Mouse (Mus musculus): Measurements from ENCODE around the gene Dcaf5. TPM values are rescaled to one million over a fixed set of nuclear protein-coding genes. Genes with fewer than 3 reads are reported as not detected.

Dcaf5 gene
- total and polyA plus RNA-seq, 3 experiments = 15.9 to 38.1 (median 32.4) TPM

DNA sequence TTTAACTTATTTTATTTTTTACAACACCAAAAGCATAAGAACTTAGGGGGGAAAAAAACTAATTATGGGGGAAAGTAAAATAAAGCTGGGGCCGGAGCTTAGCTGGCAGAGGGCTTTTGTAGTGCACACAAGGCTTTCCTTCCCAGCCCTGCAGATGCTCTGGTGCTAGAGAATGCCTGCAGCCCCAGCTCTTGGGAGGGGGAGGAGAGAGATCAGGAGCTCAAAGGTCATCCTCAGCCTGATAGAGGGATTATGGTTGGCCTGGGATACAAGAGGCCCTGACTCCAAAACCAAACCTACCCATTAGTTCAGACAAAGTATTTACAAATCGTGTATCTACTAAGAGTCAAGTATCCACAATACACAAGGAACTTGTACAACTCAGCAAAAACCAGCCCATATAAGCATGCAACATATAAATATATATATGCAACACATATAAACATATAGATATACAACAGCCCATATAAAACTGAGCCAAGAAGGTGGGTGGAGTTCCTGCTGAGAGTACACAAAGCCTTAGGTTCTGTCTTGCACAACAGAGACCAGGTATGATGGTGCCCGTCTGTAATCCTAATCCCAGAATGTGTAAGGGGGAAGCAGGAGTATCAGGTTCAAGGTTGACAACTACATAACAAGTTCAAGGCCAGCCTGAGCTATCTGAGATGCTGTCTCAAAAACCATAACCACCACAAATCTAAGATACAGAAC is 124.3 kb downstream of the Dcaf5 start:
- Histone ChIP-seq H3K9ac (ENCODE audit: low read depth, low read length) (no peak overlapping the region), H3K27ac (no peak overlapping the region), H3K36me3 (ENCODE audit: control insufficient read depth, insufficient read depth, low read length) (no peaks in the 10 kb centered on the region), H3K4me3 (no peak overlapping the region), H3K79me2 (replicated peaks; ENCODE audit: control insufficient read depth, insufficient read depth, low read length) (no peaks in the 10 kb centered on the region), H3K4me1 (ENCODE audit: control insufficient read depth, insufficient read depth, low read length) (no peaks in the 10 kb centered on the region), H3K27me3 (ENCODE audit: control insufficient read depth, insufficient read depth, low read length) (no peaks in the 10 kb centered on the region)
- TF ChIP-seq EP300 (IDR thresholded peaks at IDR 0.05; ENCODE audit: insufficient read depth, low read depth, low read length) (no peak), CTCF (IDR thresholded peaks at IDR 0.05) (no peak), POLR2A (IDR thresholded peaks at IDR 0.05; ENCODE audit: insufficient read depth, low read depth, low read length) (no peak)
- 89% methylated on average over 3 of the region's 3 CpGs for whole genome bisulfite sequencing
- no peak for DNase-seq
- intact Hi-C loops (cut with DNase I) = no loop called here

- Histone ChIP-seq H3K4me1 (ENCODE audit: control insufficient read depth, insufficient read depth, low read length) (no peaks in the 10 kb centered on the region), H3K27me3 (ENCODE audit: control insufficient read depth, insufficient read depth, low read length) (no peaks in the 10 kb centered on the region), H3K79me2 (replicated peaks; ENCODE audit: control insufficient read depth, insufficient read depth, low read length) (no peaks in the 10 kb centered on the region), H3K27ac (no peak overlapping the region), H3K36me3 (ENCODE audit: control insufficient read depth, insufficient read depth, low read length) (no peaks in the 10 kb centered on the region), H3K4me3 (no peak overlapping the region), H3K9ac (ENCODE audit: low read depth, low read length) (no peak overlapping the region)
- WGBS = 65% methylated on average over 3 of the region's 3 CpGs
- no peak for DNase-seq
- TF ChIP-seq CTCF (IDR thresholded peaks at IDR 0.05) (no peak), EP300 (IDR thresholded peaks at IDR 0.05; ENCODE audit: insufficient read depth, low read depth, low read length) (no peak), POLR2A (IDR thresholded peaks at IDR 0.05; ENCODE audit: insufficient read depth, low read depth, low read length) (no peak)
- intact Hi-C loops (cut with DNase I) = no loop called here
Observed at GRCm38 (mm10) chr12:80307556-80307955, 128.8 kb downstream of the Dcaf5 start.

- H3K79me2 ChIP-seq (replicated peaks; ENCODE audit: control insufficient read depth, insufficient read depth, low read length) = no peaks in the 10 kb centered on the region
- no peak overlapping the region for H3K27ac ChIP-seq
- TF ChIP-seq EP300 (IDR thresholded peaks at IDR 0.05; ENCODE audit: insufficient read depth, low read depth, low read length) = no peak
- TF ChIP-seq CTCF (IDR thresholded peaks at IDR 0.05) = no peak
- no peak for TF ChIP-seq POLR2A (IDR thresholded peaks at IDR 0.05; ENCODE audit: insufficient read depth, low read depth, low read length)
- WGBS = 90% methylated on average over 3 of the region's 3 CpGs
- no peaks in the 10 kb centered on the region for H3K27me3 ChIP-seq (ENCODE audit: control insufficient read depth, insufficient read depth, low read length)
- H3K36me3 ChIP-seq (ENCODE audit: control insufficient read depth, insufficient read depth, low read length) = no peaks in the 10 kb centered on the region
- H3K4me3 ChIP-seq = no peak overlapping the region
- no peaks in the 10 kb centered on the region for H3K4me1 ChIP-seq (ENCODE audit: control insufficient read depth, insufficient read depth, low read length)
- intact Hi-C loops (cut with DNase I) = no loop called here
- no peak for DNase-seq
- H3K9ac ChIP-seq (ENCODE audit: low read depth, low read length) = no peak overlapping the region
Observed at GRCm38 (mm10) chr12:80304518-80304917, 131.9 kb downstream of the Dcaf5 start.

DNA sequence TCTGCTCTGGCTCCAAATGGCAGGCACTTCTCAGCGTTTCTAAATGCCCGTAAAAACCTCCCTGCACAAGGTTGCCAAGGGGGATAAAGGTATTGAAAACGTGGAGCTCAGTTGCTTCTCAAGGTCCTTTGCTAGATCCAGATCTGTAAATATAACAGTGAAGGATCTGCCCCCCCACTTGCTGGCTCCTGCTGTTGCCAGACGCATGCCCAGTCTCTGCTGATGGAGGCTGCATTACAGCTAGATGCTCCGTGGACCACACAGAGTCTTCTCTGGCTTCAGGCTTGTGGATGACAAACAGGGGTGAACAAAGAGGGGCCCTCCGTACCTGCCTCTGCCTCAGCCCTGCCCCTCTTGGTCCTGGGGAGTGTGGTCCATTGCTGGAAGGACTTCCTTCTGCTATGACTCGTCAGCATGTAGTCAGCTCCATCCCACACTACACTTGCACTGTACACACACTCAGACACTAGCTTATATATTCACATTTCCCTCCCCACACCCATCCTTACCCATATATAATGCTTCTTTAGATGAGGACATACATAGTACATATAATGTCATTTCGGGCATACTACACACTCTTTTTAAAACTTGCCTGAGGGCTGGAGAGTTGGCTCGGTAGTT is 135.5 kb downstream of the Dcaf5 start:
- Histone ChIP-seq H3K36me3 (ENCODE audit: control insufficient read depth, insufficient read depth, low read length) (no peaks in the 10 kb centered on the region), H3K79me2 (replicated peaks; ENCODE audit: control insufficient read depth, insufficient read depth, low read length) (no peaks in the 10 kb centered on the region), H3K27ac (no peak overlapping the region), H3K9ac (ENCODE audit: low read depth, low read length) (no peak overlapping the region), H3K4me1 (ENCODE audit: control insufficient read depth, insufficient read depth, low read length) (no peaks in the 10 kb centered on the region), H3K4me3 (no peak overlapping the region), H3K27me3 (ENCODE audit: control insufficient read depth, insufficient read depth, low read length) (no peaks in the 10 kb centered on the region)
- WGBS = 82% methylated on average over 9 of the region's 9 CpGs
- intact Hi-C loops (cut with DNase I) = no loop called here
- DNase-seq = no peak
- TF ChIP-seq CTCF (IDR thresholded peaks at IDR 0.05) (no peak), POLR2A (IDR thresholded peaks at IDR 0.05; ENCODE audit: insufficient read depth, low read depth, low read length) (no peak), EP300 (IDR thresholded peaks at IDR 0.05; ENCODE audit: insufficient read depth, low read depth, low read length) (no peak)

- DNase-seq = no peak
Observed at GRCm38 (mm10) chr12:80298714-80299113, 137.7 kb downstream of the Dcaf5 start.

GRCm38 (mm10) chr12:80291895-80292435 is 144.4 kb downstream of the Dcaf5 start:
- no peak overlapping the region for H3K27ac ChIP-seq
- no peaks in the 10 kb centered on the region for H3K27me3 ChIP-seq (ENCODE audit: control insufficient read depth, insufficient read depth, low read length)

More at GRCm38 (mm10) chr12:80298714-80299113, 137.7 kb downstream of the Dcaf5 start:
- intact Hi-C loops (cut with DNase I) = no loop called here
- Histone ChIP-seq H3K36me3 (ENCODE audit: control insufficient read depth, insufficient read depth, low read length) (no peaks in the 10 kb centered on the region), H3K27me3 (ENCODE audit: control insufficient read depth, insufficient read depth, low read length) (no peaks in the 10 kb centered on the region), H3K4me1 (ENCODE audit: control insufficient read depth, insufficient read depth, low read length) (no peaks in the 10 kb centered on the region), H3K79me2 (replicated peaks; ENCODE audit: control insufficient read depth, insufficient read depth, low read length) (no peaks in the 10 kb centered on the region), H3K4me3 (no peak overlapping the region), H3K9ac (ENCODE audit: low read depth, low read length) (no peak overlapping the region), H3K27ac (no peak overlapping the region)
- TF ChIP-seq EP300 (IDR thresholded peaks at IDR 0.05; ENCODE audit: insufficient read depth, low read depth, low read length) (no peak), CTCF (IDR thresholded peaks at IDR 0.05) (no peak), POLR2A (IDR thresholded peaks at IDR 0.05; ENCODE audit: insufficient read depth, low read depth, low read length) (no peak)
- WGBS = 60% methylated on average over 6 of the region's 6 CpGs

More at GRCm38 (mm10) chr12:80291895-80292435, 144.4 kb downstream of the Dcaf5 start:
- Histone ChIP-seq H3K9ac (ENCODE audit: low read depth, low read length) (no peak overlapping the region), H3K4me3 (no peak overlapping the region), H3K36me3 (ENCODE audit: control insufficient read depth, insufficient read depth, low read length) (no peaks in the 10 kb centered on the region), H3K79me2 (replicated peaks; ENCODE audit: control insufficient read depth, insufficient read depth, low read length) (no peaks in the 10 kb centered on the region), H3K4me1 (ENCODE audit: control insufficient read depth, insufficient read depth, low read length) (no peaks in the 10 kb centered on the region)
- 67% methylated on average over 3 of the region's 3 CpGs for WGBS
- DNase-seq = no peak
- intact Hi-C loops (cut with DNase I) = no loop called here
- TF ChIP-seq CTCF (IDR thresholded peaks at IDR 0.05) (no peak), EP300 (IDR thresholded peaks at IDR 0.05; ENCODE audit: insufficient read depth, low read depth, low read length) (no peak), POLR2A (IDR thresholded peaks at IDR 0.05; ENCODE audit: insufficient read depth, low read depth, low read length) (no peak)
